Mouse (Mus musculus): ENCODE measurements around the gene Tnfaip8l2. TPM values are rescaled to one million over a fixed set of nuclear protein-coding genes. Genes with fewer than 3 reads are reported as not detected.
"Not testable (repeated sequence)": the region's sequence is repeated elsewhere in the genome, so short reads cannot be mapped to it uniquely, and the experiment has no call there.

The Tnfaip8l2 gene
- total and polyA plus RNA-seq, 2 experiments, result 2.3 to 4.0 TPM

- peak within 1 kb of the TSS; percentile 80 for H3K27ac ChIP-seq (replicated peaks; ENCODE audit: insufficient read depth, low read depth, low read length)
- TF ChIP-seq POLR2A (IDR thresholded peaks at IDR 0.05; ENCODE audit: extremely low read depth, insufficient read depth, low read length) (no peak), CTCF (IDR thresholded peaks at IDR 0.05; ENCODE audit: low read depth, low read length) (no peak; the same call in 1 of the 2 replicates)
- under 1% methylated on average over 20 of the region's 20 CpGs for WGBS
- no peaks in the 10 kb centered on the region for H3K27me3 ChIP-seq (ENCODE audit: control insufficient read depth, insufficient read depth, low read length)
- peaks cover 10% of the 10 kb centered on the region; the same call in 1 of the 2 replicates for H3K4me1 ChIP-seq (ENCODE audit: control insufficient read depth, insufficient read depth, low read length)
- peak within 1 kb of the TSS; percentile 78 for H3K4me3 ChIP-seq (ENCODE audit: insufficient read depth, low read depth, low read length)
- H3K9ac ChIP-seq (ENCODE audit: low read depth, low read length), result peak within 1 kb of the TSS; percentile 85
- H3K36me3 ChIP-seq (ENCODE audit: control insufficient read depth, insufficient read depth, low read length), result peaks cover 1% of the 10 kb centered on the region; the same call in 1 of the 2 replicates
- no peaks in the 10 kb centered on the region; the same call in 1 of the 2 replicates for H3K79me2 ChIP-seq (ENCODE audit: control insufficient read depth, insufficient read depth, low read length)
- peak; percentile 95 for DNase-seq (ENCODE audit: extremely low read depth, low read depth, low spot score)
These were observed 8.5 kb downstream of the Tnfaip8l2 start, which contains the start of the genes Scnm1 and Lysmd1 for GRCm38 (mm10) chr3:95133680-95134101. Gene Scnm1, minus strand, starts transcription at chr3:95134011. Gene Lysmd1, plus strand, starts transcription at chr3:95134088.

- H3K79me2 ChIP-seq (ENCODE audit: control insufficient read depth, insufficient read depth, low read length), result no peaks in the 10 kb centered on the region; the same call in 1 of the 2 replicates
- H3K4me3 ChIP-seq (ENCODE audit: insufficient read depth, low read depth, low read length), result peak overlapping the region; percentile 78
- TF ChIP-seq POLR2A (IDR thresholded peaks at IDR 0.05; ENCODE audit: extremely low read depth, insufficient read depth, low read length) (no peak), CTCF (IDR thresholded peaks at IDR 0.05; ENCODE audit: low read depth, low read length) (no peak)
- H3K27ac ChIP-seq (replicated peaks; ENCODE audit: insufficient read depth, low read depth, low read length), result no peak overlapping the region
- H3K4me1 ChIP-seq (ENCODE audit: control insufficient read depth, insufficient read depth, low read length), result peaks cover 10% of the 10 kb centered on the region; the same call in 1 of the 2 replicates
- no peak for DNase-seq (ENCODE audit: extremely low read depth, low read depth, low spot score)
- H3K36me3 ChIP-seq (ENCODE audit: control insufficient read depth, insufficient read depth, low read length), result peaks cover 1% of the 10 kb centered on the region; the same call in 1 of the 2 replicates
- WGBS, result 54% methylated on average over 11 of the region's 11 CpGs
- H3K27me3 ChIP-seq (ENCODE audit: control insufficient read depth, insufficient read depth, low read length), result no peaks in the 10 kb centered on the region
- peak overlapping the region; percentile 85 for H3K9ac ChIP-seq (ENCODE audit: low read depth, low read length)
These were observed 9.0 kb downstream of the Tnfaip8l2 start for GRCm38 (mm10) chr3:95133176-95133575.

- H3K79me2 ChIP-seq (ENCODE audit: control insufficient read depth, insufficient read depth, low read length); DNase-seq (ENCODE audit: extremely low read depth, low read depth, low spot score); H3K27me3 ChIP-seq (ENCODE audit: control insufficient read depth, insufficient read depth, low read length); H3K4me3 ChIP-seq (ENCODE audit: insufficient read depth, low read depth, low read length); H3K9ac ChIP-seq (ENCODE audit: low read depth, low read length); H3K36me3 ChIP-seq (ENCODE audit: control insufficient read depth, insufficient read depth, low read length); H3K27ac ChIP-seq (replicated peaks; ENCODE audit: insufficient read depth, low read depth, low read length); H3K4me1 ChIP-seq (ENCODE audit: control insufficient read depth, insufficient read depth, low read length): not testable (repeated sequence)
- WGBS, result 95% methylated on average over 2 of the region's 2 CpGs
These were observed 9.8 kb downstream of the Tnfaip8l2 start for GRCm38 (mm10) chr3:95132389-95132788.

GRCm38 (mm10) chr3:95130081-95130480 is 12.1 kb downstream of the Tnfaip8l2 start:
- no peak for DNase-seq (ENCODE audit: extremely low read depth, low read depth, low spot score)
- WGBS, result 74% methylated on average over 5 of the region's 5 CpGs

GRCm38 (mm10) chr3:95129226-95129651 is 12.9 kb downstream of the Tnfaip8l2 start:
- WGBS, result 72% methylated on average over 6 of the region's 6 CpGs
- H3K4me1 ChIP-seq (ENCODE audit: control insufficient read depth, insufficient read depth, low read length), result peaks cover 5% of the 10 kb centered on the region
- H3K4me3 ChIP-seq (ENCODE audit: insufficient read depth, low read depth, low read length), result no peak overlapping the region
- DNase-seq (ENCODE audit: extremely low read depth, low read depth, low spot score), result no peak
- no peaks in the 10 kb centered on the region for H3K27me3 ChIP-seq (ENCODE audit: control insufficient read depth, insufficient read depth, low read length)
- H3K36me3 ChIP-seq (ENCODE audit: control insufficient read depth, insufficient read depth, low read length), result peaks cover 1% of the 10 kb centered on the region; the same call in 1 of the 2 replicates
- no peak overlapping the region for H3K9ac ChIP-seq (ENCODE audit: low read depth, low read length)
- no peak for TF ChIP-seq CTCF (IDR thresholded peaks at IDR 0.05; ENCODE audit: low read depth, low read length)
- no peak for TF ChIP-seq POLR2A (IDR thresholded peaks at IDR 0.05; ENCODE audit: extremely low read depth, insufficient read depth, low read length)
- H3K79me2 ChIP-seq (ENCODE audit: control insufficient read depth, insufficient read depth, low read length), result no peaks in the 10 kb centered on the region; the same call in 1 of the 2 replicates
- no peak overlapping the region for H3K27ac ChIP-seq (replicated peaks; ENCODE audit: insufficient read depth, low read depth, low read length)

More at GRCm38 (mm10) chr3:95130081-95130480, 12.1 kb downstream of the Tnfaip8l2 start:
- no peak overlapping the region for H3K4me3 ChIP-seq (ENCODE audit: insufficient read depth, low read depth, low read length)
- peaks cover 1% of the 10 kb centered on the region; the same call in 1 of the 2 replicates for H3K36me3 ChIP-seq (ENCODE audit: control insufficient read depth, insufficient read depth, low read length)
- no peak overlapping the region for H3K9ac ChIP-seq (ENCODE audit: low read depth, low read length)
- peaks cover 3% of the 10 kb centered on the region for H3K4me1 ChIP-seq (ENCODE audit: control insufficient read depth, insufficient read depth, low read length)
- H3K27ac ChIP-seq (replicated peaks; ENCODE audit: insufficient read depth, low read depth, low read length), result no peak overlapping the region
- TF ChIP-seq POLR2A (IDR thresholded peaks at IDR 0.05; ENCODE audit: extremely low read depth, insufficient read depth, low read length) (no peak), CTCF (IDR thresholded peaks at IDR 0.05; ENCODE audit: low read depth, low read length) (no peak)
- no peaks in the 10 kb centered on the region for H3K27me3 ChIP-seq (ENCODE audit: control insufficient read depth, insufficient read depth, low read length)
- H3K79me2 ChIP-seq (ENCODE audit: control insufficient read depth, insufficient read depth, low read length), result no peaks in the 10 kb centered on the region; the same call in 1 of the 2 replicates

GRCm38 (mm10) chr3:95124972-95125371 is 17.2 kb downstream of the Tnfaip8l2 start:
- Histone ChIP-seq H3K4me3 (ENCODE audit: insufficient read depth, low read depth, low read length) (no peak overlapping the region), H3K36me3 (ENCODE audit: control insufficient read depth, insufficient read depth, low read length) (peaks cover 13% of the 10 kb centered on the region; the same call in 1 of the 2 replicates), H3K79me2 (ENCODE audit: control insufficient read depth, insufficient read depth, low read length) (no peaks in the 10 kb centered on the region), H3K4me1 (ENCODE audit: control insufficient read depth, insufficient read depth, low read length) (peaks cover 2% of the 10 kb centered on the region; the same call in 1 of the 2 replicates), H3K27ac (replicated peaks; ENCODE audit: insufficient read depth, low read depth, low read length) (no peak overlapping the region), H3K27me3 (ENCODE audit: control insufficient read depth, insufficient read depth, low read length) (no peaks in the 10 kb centered on the region), H3K9ac (ENCODE audit: low read depth, low read length) (no peak overlapping the region)
- TF ChIP-seq CTCF (IDR thresholded peaks at IDR 0.05; ENCODE audit: low read depth, low read length), result no peak
- no peak for TF ChIP-seq POLR2A (IDR thresholded peaks at IDR 0.05; ENCODE audit: extremely low read depth, insufficient read depth, low read length)
- WGBS, result 1% methylated on average over 5 of the region's 5 CpGs
- DNase-seq (ENCODE audit: extremely low read depth, low read depth, low spot score), result no peak

All from liver, adult 2 months (tissue).